Mouse (Mus musculus): ENCODE data around the gene Adk. TPM values are rescaled to one million over a fixed set of nuclear protein-coding genes. Genes with fewer than 3 reads are reported as not detected.

Gene Adk
- polyA plus RNA-seq, 1 experiment: 22.4 TPM

- Histone ChIP-seq H3K4me1 (ENCODE audit: control insufficient read depth, insufficient read depth, low read length) (no peaks in the 10 kb centered on the region), H3K27me3 (ENCODE audit: control insufficient read depth, insufficient read depth, low read length) (no peaks in the 10 kb centered on the region), H3K36me3 (ENCODE audit: control insufficient read depth, insufficient read depth, low read length) (no peaks in the 10 kb centered on the region), H3K4me3 (ENCODE audit: control insufficient read depth, low read depth, low read length) (no peak overlapping the region), H3K27ac (ENCODE audit: control insufficient read depth, insufficient read depth, low read depth, low read length) (no peak overlapping the region)
- no peak for TF ChIP-seq POLR2A (IDR thresholded peaks at IDR 0.05; ENCODE audit: control insufficient read depth, low read depth, low read length)
- no peak for TF ChIP-seq CTCF (IDR thresholded peaks at IDR 0.05; ENCODE audit: control insufficient read depth, insufficient read depth, insufficient replicate concordance, low read depth, low read length)
Observed at GRCm38 (mm10) chr14:21383701-21384428, 331.5 kb downstream of the Adk start.

- TF ChIP-seq POLR2A (IDR thresholded peaks at IDR 0.05; ENCODE audit: control insufficient read depth, low read depth, low read length) (no peak), CTCF (IDR thresholded peaks at IDR 0.05; ENCODE audit: control insufficient read depth, insufficient read depth, insufficient replicate concordance, low read depth, low read length) (no peak)
- H3K27ac ChIP-seq (ENCODE audit: control insufficient read depth, insufficient read depth, low read depth, low read length): no peak overlapping the region
- no peak overlapping the region for H3K4me3 ChIP-seq (ENCODE audit: control insufficient read depth, low read depth, low read length)
Observed at GRCm38 (mm10) chr14:21399506-21399905, 347.1 kb downstream of the Adk start.

GRCm38 (mm10) chr14:21402157-21402601 is 349.8 kb downstream of the Adk start:
- no peak for TF ChIP-seq CTCF (IDR thresholded peaks at IDR 0.05; ENCODE audit: control insufficient read depth, insufficient read depth, insufficient replicate concordance, low read depth, low read length)
- no peak for TF ChIP-seq POLR2A (IDR thresholded peaks at IDR 0.05; ENCODE audit: control insufficient read depth, low read depth, low read length)
- no peak overlapping the region; the same call in 1 of the 2 replicates for H3K27ac ChIP-seq (ENCODE audit: control insufficient read depth, insufficient read depth, low read depth, low read length)
- H3K36me3 ChIP-seq (ENCODE audit: control insufficient read depth, insufficient read depth, low read length): no peaks in the 10 kb centered on the region
- no peaks in the 10 kb centered on the region for H3K4me1 ChIP-seq (ENCODE audit: control insufficient read depth, insufficient read depth, low read length)
- no peak overlapping the region for H3K4me3 ChIP-seq (ENCODE audit: control insufficient read depth, low read depth, low read length)
- H3K27me3 ChIP-seq (ENCODE audit: control insufficient read depth, insufficient read depth, low read length): no peaks in the 10 kb centered on the region

More at GRCm38 (mm10) chr14:21399506-21399905, 347.1 kb downstream of the Adk start:
- no peaks in the 10 kb centered on the region for H3K4me1 ChIP-seq (ENCODE audit: control insufficient read depth, insufficient read depth, low read length)
- no peaks in the 10 kb centered on the region for H3K36me3 ChIP-seq (ENCODE audit: control insufficient read depth, insufficient read depth, low read length)
- no peaks in the 10 kb centered on the region for H3K27me3 ChIP-seq (ENCODE audit: control insufficient read depth, insufficient read depth, low read length)

- Histone ChIP-seq H3K4me3 (ENCODE audit: control insufficient read depth, low read depth, low read length) (no peak overlapping the region), H3K27me3 (ENCODE audit: control insufficient read depth, insufficient read depth, low read length) (no peaks in the 10 kb centered on the region), H3K36me3 (ENCODE audit: control insufficient read depth, insufficient read depth, low read length) (no peaks in the 10 kb centered on the region), H3K4me1 (ENCODE audit: control insufficient read depth, insufficient read depth, low read length) (no peaks in the 10 kb centered on the region), H3K27ac (ENCODE audit: control insufficient read depth, insufficient read depth, low read depth, low read length) (no peak overlapping the region)
- no peak for TF ChIP-seq POLR2A (IDR thresholded peaks at IDR 0.05; ENCODE audit: control insufficient read depth, low read depth, low read length)
- no peak for TF ChIP-seq CTCF (IDR thresholded peaks at IDR 0.05; ENCODE audit: control insufficient read depth, insufficient read depth, insufficient replicate concordance, low read depth, low read length)
Observed at GRCm38 (mm10) chr14:21402621-21403405, 350.4 kb downstream of the Adk start.

DNA sequence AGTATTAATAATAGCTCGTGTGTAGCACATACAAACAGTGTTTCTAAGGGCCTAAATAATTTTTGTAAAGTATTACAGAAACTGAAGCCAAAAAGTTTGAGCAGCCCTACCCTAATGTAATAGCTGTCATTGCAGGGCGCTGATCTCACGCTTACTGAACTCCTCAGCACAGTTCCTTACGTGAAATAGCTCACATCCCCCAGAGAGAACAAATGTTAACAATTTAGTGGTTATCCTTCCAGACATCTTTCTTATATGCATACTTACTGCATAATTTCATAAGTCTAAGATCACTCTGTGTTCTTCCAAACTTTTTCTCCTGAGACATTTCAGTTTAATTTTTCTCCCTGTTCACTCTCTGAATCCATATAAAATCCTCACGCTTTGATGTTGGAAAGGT is 354.6 kb downstream of the Adk start:
- Histone ChIP-seq H3K27me3 (ENCODE audit: control insufficient read depth, insufficient read depth, low read length) (no peaks in the 10 kb centered on the region), H3K27ac (ENCODE audit: control insufficient read depth, insufficient read depth, low read depth, low read length) (no peak overlapping the region), H3K4me1 (ENCODE audit: control insufficient read depth, insufficient read depth, low read length) (no peaks in the 10 kb centered on the region), H3K4me3 (ENCODE audit: control insufficient read depth, low read depth, low read length) (no peak overlapping the region), H3K36me3 (ENCODE audit: control insufficient read depth, insufficient read depth, low read length) (no peaks in the 10 kb centered on the region)
- no peak for TF ChIP-seq CTCF (IDR thresholded peaks at IDR 0.05; ENCODE audit: control insufficient read depth, insufficient read depth, insufficient replicate concordance, low read depth, low read length)
- no peak for TF ChIP-seq POLR2A (IDR thresholded peaks at IDR 0.05; ENCODE audit: control insufficient read depth, low read depth, low read length)

DNA sequence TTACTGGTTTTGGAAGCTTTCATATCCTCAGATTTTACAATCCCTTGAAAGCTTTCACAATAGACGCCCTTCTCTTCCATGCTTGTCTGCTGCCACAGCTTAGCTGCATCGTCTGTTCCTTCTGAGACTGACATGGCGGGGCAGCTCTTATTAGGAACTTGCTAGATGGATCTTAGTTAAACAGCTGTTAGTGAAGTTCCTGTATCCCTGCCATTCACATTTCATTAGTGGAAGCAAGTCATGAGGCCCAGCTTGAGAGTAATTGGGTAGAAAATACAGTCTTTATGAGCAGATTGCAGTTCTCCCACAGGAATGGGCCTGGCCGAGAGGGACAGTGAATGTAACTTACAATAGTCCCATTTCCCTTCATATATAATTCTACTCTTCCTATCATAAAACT is 356.5 kb downstream of the Adk start:
- Histone ChIP-seq H3K4me1 (ENCODE audit: control insufficient read depth, insufficient read depth, low read length) (no peaks in the 10 kb centered on the region), H3K36me3 (ENCODE audit: control insufficient read depth, insufficient read depth, low read length) (no peaks in the 10 kb centered on the region), H3K27ac (ENCODE audit: control insufficient read depth, insufficient read depth, low read depth, low read length) (no peak overlapping the region), H3K27me3 (ENCODE audit: control insufficient read depth, insufficient read depth, low read length) (no peaks in the 10 kb centered on the region), H3K4me3 (ENCODE audit: control insufficient read depth, low read depth, low read length) (no peak overlapping the region)
- no peak for TF ChIP-seq POLR2A (IDR thresholded peaks at IDR 0.05; ENCODE audit: control insufficient read depth, low read depth, low read length)
- TF ChIP-seq CTCF (IDR thresholded peaks at IDR 0.05; ENCODE audit: control insufficient read depth, insufficient read depth, insufficient replicate concordance, low read depth, low read length): no peak

DNA sequence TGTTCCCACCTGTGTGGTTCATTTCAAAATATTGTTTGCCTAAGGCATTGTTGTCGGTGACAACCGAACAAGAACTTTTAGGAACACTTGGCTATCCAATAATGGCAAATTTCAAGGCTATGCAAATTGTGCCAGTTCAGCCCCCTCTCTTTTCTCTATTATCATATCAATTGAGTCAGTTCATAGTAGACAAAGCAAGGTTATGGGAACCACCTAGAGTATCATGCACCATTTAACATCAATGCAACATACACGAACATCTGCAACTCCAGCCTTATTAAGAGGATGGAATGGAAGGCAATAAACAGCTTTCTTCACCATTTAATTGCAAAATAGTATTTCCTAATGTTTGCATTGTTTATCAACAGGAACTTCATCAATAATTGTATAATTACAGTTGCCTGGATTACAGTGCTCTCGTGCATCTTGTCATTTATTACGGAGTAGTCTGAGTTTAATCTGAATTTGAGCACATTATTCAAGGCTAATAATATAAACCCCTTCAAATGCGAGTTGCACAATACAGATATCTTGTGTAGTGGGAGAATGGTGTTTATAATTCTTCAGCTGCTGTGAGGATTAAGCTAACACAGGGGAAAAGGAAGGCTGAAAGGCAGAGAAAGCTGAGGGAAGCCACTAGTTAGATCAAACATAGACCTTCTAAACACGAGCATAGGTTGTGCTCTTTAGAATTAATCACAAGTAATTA is 358.5 kb downstream of the Adk start:
- Histone ChIP-seq H3K36me3 (ENCODE audit: control insufficient read depth, insufficient read depth, low read length) (no peaks in the 10 kb centered on the region), H3K27me3 (ENCODE audit: control insufficient read depth, insufficient read depth, low read length) (no peaks in the 10 kb centered on the region), H3K4me3 (ENCODE audit: control insufficient read depth, low read depth, low read length) (no peak overlapping the region), H3K4me1 (ENCODE audit: control insufficient read depth, insufficient read depth, low read length) (no peaks in the 10 kb centered on the region), H3K27ac (ENCODE audit: control insufficient read depth, insufficient read depth, low read depth, low read length) (no peak overlapping the region)
- TF ChIP-seq POLR2A (IDR thresholded peaks at IDR 0.05; ENCODE audit: control insufficient read depth, low read depth, low read length) (no peak), CTCF (IDR thresholded peaks at IDR 0.05; ENCODE audit: control insufficient read depth, insufficient read depth, insufficient replicate concordance, low read depth, low read length) (no peak)
